Mouse (Mus musculus) layer of hippocampus, adult 11-12 months (tissue): ENCODE results near the gene Stpg2.

ENCODE experiments used
- DNase-seq: peaks from one replicate; pipeline ENCODE4 v3.0.0; 2022; ENCODE audit warnings: low spot score

The Stpg2 gene

DNA sequence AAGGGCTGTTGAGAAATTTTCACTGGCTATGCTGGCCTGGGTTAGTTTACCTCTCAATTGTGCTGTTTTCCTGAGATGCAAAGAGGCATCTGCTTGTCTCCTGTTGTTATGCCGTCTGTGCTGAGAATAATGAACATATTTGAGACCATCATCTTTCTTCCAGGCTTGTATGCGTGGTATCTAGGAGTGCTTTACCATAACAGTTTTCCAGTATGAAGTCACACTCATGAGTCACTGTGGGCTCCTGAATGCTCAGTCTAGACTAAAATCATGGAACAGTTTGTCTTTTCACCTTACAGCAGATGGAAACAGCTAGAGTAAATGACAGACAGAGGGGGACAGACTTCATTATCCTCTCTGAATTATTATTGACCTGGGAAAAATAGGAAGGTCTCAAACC lies 527.7 kb downstream of the Stpg2 start:
- no peak for DNase-seq

GRCm38 (mm10) chr3:139739388-139739787 lies 533.9 kb downstream of the Stpg2 start:
- DNase-seq, result no peak
